Mouse (Mus musculus): Measurements from ENCODE around the gene Hspa12b. TPM values are rescaled to one million over a fixed set of nuclear protein-coding genes. Genes with fewer than 3 reads are reported as not detected.
A peak's percentile ranks its signal among the peaks of the same experiment; 100 is the strongest.

Hspa12b gene
- total RNA-seq, 1 experiment, result 1.7 TPM

DNA sequence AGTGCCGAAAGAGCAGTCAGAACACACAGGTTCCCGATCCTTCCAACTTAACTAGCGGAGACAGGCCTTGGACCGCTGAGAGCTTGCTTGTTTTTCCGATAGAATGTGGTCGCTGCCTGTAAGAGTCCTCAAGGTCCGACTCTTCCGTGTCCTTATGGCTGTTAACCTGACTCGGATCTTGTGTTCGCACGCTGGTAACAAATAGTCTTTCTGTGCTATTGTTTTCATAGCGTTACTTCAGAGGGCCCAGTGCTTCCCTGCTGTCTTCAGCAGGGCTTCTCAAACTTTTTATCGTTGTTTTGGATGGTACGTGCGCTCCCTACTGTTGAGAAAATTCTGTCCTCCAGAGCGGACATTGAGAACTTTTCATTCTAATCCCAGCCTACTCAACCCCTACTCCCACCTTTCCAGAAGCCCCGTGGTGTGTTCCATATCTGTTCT is 33.6 kb downstream of the Hspa12b start:
- Histone ChIP-seq H3K27ac (ENCODE audit: insufficient read depth, low read depth, low read length, poor library complexity, severe bottlenecking) (no peak overlapping the region; the same call in 1 of the 2 replicates), H3K9me3 (ENCODE audit: control insufficient read depth, insufficient read depth, low read depth, low read length) (no peaks in the 10 kb centered on the region), H3K4me1 (ENCODE audit: control insufficient read depth in 2 of 2, insufficient read depth in 2 of 2, low read length in 2 of 2, poor library complexity in 1 of 2) (peaks cover 0 to 6% of the 10 kb centered on the region in 2 experiments; a peak in 1 of 4 replicates), H3K36me3 (ENCODE audit: control insufficient read depth, insufficient read depth, low read length, poor library complexity, severe bottlenecking) (no peaks in the 10 kb centered on the region), H3K9ac (ENCODE audit: insufficient read depth, low read depth, low read length, poor library complexity, severe bottlenecking) (peak overlapping the region; percentile 85), H3K4me3 (ENCODE audit: insufficient read depth in 1 of 2, low read depth in 1 of 2, low read length in 2 of 2, poor library complexity in 1 of 2, severe bottlenecking in 1 of 2) (peak overlapping the region; percentile 75 to 80)
- no peak for DNase-seq (ENCODE audit: low read depth, low spot score)
- TF ChIP-seq CHD2 (IDR thresholded peaks at IDR 0.05; ENCODE audit: low read depth, low read length) (no peak), MAFK (IDR thresholded peaks at IDR 0.05; ENCODE audit: insufficient read depth, low read depth, low read length) (no peak), ZNF384 (IDR thresholded peaks at IDR 0.05; ENCODE audit: low read depth, low read length) (no peak), ZC3H11A (IDR thresholded peaks at IDR 0.05; ENCODE audit: borderline replicate concordance, low read depth, low read length) (no peak), HCFC1 (IDR thresholded peaks at IDR 0.05; ENCODE audit: borderline replicate concordance, insufficient read depth, low read length) (no peak)
- in situ Hi-C loops (cut with MboI; ENCODE audit: low sequenced_read_pairs in 2 of 2, unreplicated experiment in 2 of 2), result no loop called here

DNA sequence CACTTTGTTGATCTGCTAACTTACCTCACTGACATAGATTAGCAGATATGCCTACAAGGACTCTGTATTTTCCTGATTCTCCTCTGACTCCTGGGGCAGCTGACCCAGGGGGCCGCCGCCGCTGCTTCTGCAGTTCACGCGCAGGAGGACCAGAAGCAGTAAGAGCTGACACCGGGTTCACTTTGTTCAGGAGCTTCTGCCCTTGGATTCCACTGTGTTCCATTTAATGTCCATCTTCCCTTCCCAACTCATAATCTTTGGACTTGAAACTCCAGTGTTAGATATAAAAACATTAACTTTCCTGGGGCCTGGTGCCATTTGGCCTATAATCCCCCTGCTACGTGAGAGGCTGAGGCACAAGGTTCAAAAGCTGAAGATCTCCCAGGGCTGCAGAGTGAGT is 36.8 kb downstream of the Hspa12b start:
- peaks cover 0 to under 1% of the 10 kb centered on the region in 2 experiments; a peak in 1 of 4 replicates for H3K4me1 ChIP-seq (ENCODE audit: control insufficient read depth in 2 of 2, insufficient read depth in 2 of 2, low read length in 2 of 2, poor library complexity in 1 of 2)
- H3K27ac ChIP-seq (ENCODE audit: insufficient read depth, low read depth, low read length, poor library complexity, severe bottlenecking), result no peak overlapping the region
- TF ChIP-seq ZC3H11A (IDR thresholded peaks at IDR 0.05; ENCODE audit: borderline replicate concordance, low read depth, low read length), result no peak
- TF ChIP-seq HCFC1 (IDR thresholded peaks at IDR 0.05; ENCODE audit: borderline replicate concordance, insufficient read depth, low read length), result no peak
- no peak for TF ChIP-seq MAFK (IDR thresholded peaks at IDR 0.05; ENCODE audit: insufficient read depth, low read depth, low read length)
- TF ChIP-seq CHD2 (IDR thresholded peaks at IDR 0.05; ENCODE audit: low read depth, low read length), result no peak
- no peak for TF ChIP-seq ZNF384 (IDR thresholded peaks at IDR 0.05; ENCODE audit: low read depth, low read length)
- H3K4me3 ChIP-seq (ENCODE audit: insufficient read depth in 1 of 2, low read depth in 1 of 2, low read length in 2 of 2, poor library complexity in 1 of 2, severe bottlenecking in 1 of 2), result no peak overlapping the region
- no peak for DNase-seq (ENCODE audit: low read depth, low spot score)
- H3K9ac ChIP-seq (ENCODE audit: insufficient read depth, low read depth, low read length, poor library complexity, severe bottlenecking), result no peak overlapping the region
- H3K36me3 ChIP-seq (ENCODE audit: control insufficient read depth, insufficient read depth, low read length, poor library complexity, severe bottlenecking), result no peaks in the 10 kb centered on the region
- no peaks in the 10 kb centered on the region for H3K9me3 ChIP-seq (ENCODE audit: control insufficient read depth, insufficient read depth, low read depth, low read length)
- in situ Hi-C loops (cut with MboI; ENCODE audit: low sequenced_read_pairs in 2 of 2, unreplicated experiment in 2 of 2), result no loop called here

DNA sequence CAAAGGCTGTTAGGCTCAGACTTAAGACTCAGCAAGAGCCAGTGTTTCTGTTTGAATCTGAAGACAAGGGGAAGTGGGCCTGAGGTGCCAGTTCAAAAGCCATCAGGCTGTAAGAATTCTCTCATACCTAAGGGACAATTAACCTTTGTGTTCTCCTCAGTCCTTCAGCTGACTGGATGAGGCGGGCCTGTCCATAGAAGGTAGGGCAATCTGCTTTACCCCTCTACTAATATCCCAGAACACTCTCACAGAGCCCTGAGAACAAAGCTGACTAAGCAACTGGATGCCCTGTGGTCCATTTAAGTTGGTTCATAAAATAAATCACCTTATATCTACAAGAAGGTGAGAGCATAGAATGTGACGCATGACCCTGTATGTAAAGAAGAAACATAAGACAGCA is 39.1 kb downstream of the Hspa12b start:
- in situ Hi-C loops (cut with MboI; ENCODE audit: low sequenced_read_pairs in 2 of 2, unreplicated experiment in 2 of 2), result no loop called here
- DNase-seq (ENCODE audit: low read depth, low spot score), result no peak
- Histone ChIP-seq H3K9me3 (ENCODE audit: control insufficient read depth, insufficient read depth, low read depth, low read length) (no peaks in the 10 kb centered on the region), H3K9ac (ENCODE audit: insufficient read depth, low read depth, low read length, poor library complexity, severe bottlenecking) (no peak overlapping the region), H3K4me1 (ENCODE audit: control insufficient read depth in 2 of 2, insufficient read depth in 2 of 2, low read length in 2 of 2, poor library complexity in 1 of 2) (peaks cover 0 to 2% of the 10 kb centered on the region in 2 experiments; a peak in 2 of 4 replicates), H3K27ac (ENCODE audit: insufficient read depth, low read depth, low read length, poor library complexity, severe bottlenecking) (no peak overlapping the region), H3K36me3 (ENCODE audit: control insufficient read depth, insufficient read depth, low read length, poor library complexity, severe bottlenecking) (no peaks in the 10 kb centered on the region), H3K4me3 (ENCODE audit: insufficient read depth in 1 of 2, low read depth in 1 of 2, low read length in 2 of 2, poor library complexity in 1 of 2, severe bottlenecking in 1 of 2) (no peak overlapping the region)
- no peak for TF ChIP-seq HCFC1 (IDR thresholded peaks at IDR 0.05; ENCODE audit: borderline replicate concordance, insufficient read depth, low read length)
- no peak for TF ChIP-seq CHD2 (IDR thresholded peaks at IDR 0.05; ENCODE audit: low read depth, low read length)
- no peak for TF ChIP-seq MAFK (IDR thresholded peaks at IDR 0.05; ENCODE audit: insufficient read depth, low read depth, low read length)
- TF ChIP-seq ZC3H11A (IDR thresholded peaks at IDR 0.05; ENCODE audit: borderline replicate concordance, low read depth, low read length), result no peak
- TF ChIP-seq ZNF384 (IDR thresholded peaks at IDR 0.05; ENCODE audit: low read depth, low read length), result no peak

DNA sequence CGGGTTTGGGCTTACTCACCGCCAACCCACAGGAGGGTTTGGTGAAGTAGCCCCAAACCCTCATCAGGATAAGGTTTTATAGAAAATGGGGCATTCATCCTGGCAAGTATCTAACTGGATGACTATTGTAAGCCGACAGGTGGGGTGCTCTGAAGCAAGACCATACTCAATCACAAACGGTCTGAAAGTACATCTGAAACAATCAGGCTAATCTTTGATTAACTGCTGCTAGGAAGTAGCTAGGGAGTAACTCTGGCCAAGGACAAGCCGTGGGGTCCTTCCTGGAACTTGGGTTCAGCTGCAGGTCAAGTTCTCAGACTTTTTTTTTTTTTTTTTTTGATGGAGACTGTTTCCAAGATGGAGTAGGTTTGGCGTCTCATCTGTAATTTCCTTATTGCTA is 40.9 kb downstream of the Hspa12b start:
- H3K27ac ChIP-seq (ENCODE audit: insufficient read depth, low read depth, low read length, poor library complexity, severe bottlenecking), result no peak overlapping the region
- H3K4me1 ChIP-seq (ENCODE audit: control insufficient read depth in 2 of 2, insufficient read depth in 2 of 2, low read length in 2 of 2, poor library complexity in 1 of 2), result peaks cover 2 to 5% of the 10 kb centered on the region in 2 experiments
- H3K4me3 ChIP-seq (ENCODE audit: insufficient read depth in 1 of 2, low read depth in 1 of 2, low read length in 2 of 2, poor library complexity in 1 of 2, severe bottlenecking in 1 of 2), result no peak overlapping the region
- in situ Hi-C loops (cut with MboI; ENCODE audit: low sequenced_read_pairs in 2 of 2, unreplicated experiment in 2 of 2), result no loop called here
- TF ChIP-seq ZNF384 (IDR thresholded peaks at IDR 0.05; ENCODE audit: low read depth, low read length) (peak; percentile 89), HCFC1 (IDR thresholded peaks at IDR 0.05; ENCODE audit: borderline replicate concordance, insufficient read depth, low read length) (no peak), CHD2 (IDR thresholded peaks at IDR 0.05; ENCODE audit: low read depth, low read length) (no peak), ZC3H11A (IDR thresholded peaks at IDR 0.05; ENCODE audit: borderline replicate concordance, low read depth, low read length) (no peak), MAFK (IDR thresholded peaks at IDR 0.05; ENCODE audit: insufficient read depth, low read depth, low read length) (no peak)
- no peak overlapping the region for H3K9ac ChIP-seq (ENCODE audit: insufficient read depth, low read depth, low read length, poor library complexity, severe bottlenecking)
- H3K36me3 ChIP-seq (ENCODE audit: control insufficient read depth, insufficient read depth, low read length, poor library complexity, severe bottlenecking), result no peaks in the 10 kb centered on the region
- no peaks in the 10 kb centered on the region for H3K9me3 ChIP-seq (ENCODE audit: control insufficient read depth, insufficient read depth, low read depth, low read length)
- DNase-seq (ENCODE audit: low read depth, low spot score), result no peak
